In genomic region chr11:87212313-87212712, GRCm38 (mm10) we compare ENCODE assay signal across 23 mouse cellular contexts.
A peak's percentile ranks its signal among the peaks of the same experiment; 100 is the strongest.
DNase-seq lines count a peak whose midpoint lies in the region; ATAC-seq and TF ChIP-seq lines count a peak whose summit lies in the region.
"Had no signal": no experiment of that assay in that cellular context is flagged by ENCODE, and none has a peak within 500 bp of the region (broad histone marks: within the 10 kb centered on the region; RNA-seq: fewer than 3 reads in every experiment).

No protein-coding gene starts in this region.

- H3K36me3 ChIP-seq in thymus, adult 2 months (ENCODE audit: control insufficient read depth, insufficient read depth, low read length): peaks cover 6% of the 10 kb centered on the region
- no peaks in the 10 kb centered on the region for H3K36me3 ChIP-seq in splenic B cell, adult 2 months (ENCODE audit: control insufficient read depth, insufficient read depth, low read length, poor library complexity, severe bottlenecking)
- peaks cover 6% of the 10 kb centered on the region; the same call in 1 of the 2 replicates for H3K36me3 ChIP-seq in midbrain, postnatal 0 days (ENCODE audit: insufficient read depth, low read length)

- 19% methylated on average over 5 of the region's 5 CpGs for WGBS in thymus, adult 2 months
- WGBS in midbrain, postnatal 0 days: 88% methylated on average over 5 of the region's 5 CpGs

- no peaks in the 10 kb centered on the region; the same call in 1 of the 2 replicates for H3K4me1 ChIP-seq in thymus, adult 2 months (replicated peaks; ENCODE audit: control insufficient read depth, insufficient read depth, low read length)
- H3K4me1 ChIP-seq in midbrain, postnatal 0 days (ENCODE audit: insufficient read depth, low read length): no peaks in the 10 kb centered on the region
- H3K4me1 ChIP-seq: embryonic facial prominence, embryonic 15.5 days; hindbrain, embryonic 10.5 days had no signal

- no peak overlapping the region for H3K4me2 ChIP-seq in midbrain, postnatal 0 days (ENCODE audit: low read depth, low read length, poor library complexity, severe bottlenecking)
- H3K4me2 ChIP-seq: embryonic facial prominence, embryonic 15.5 days; midbrain, embryonic 11.5 days had no signal

- peak; percentile 6 for DNase-seq in CD4-positive, CD25-positive, alpha-beta regulatory T cell, adult 2 months (ENCODE audit: low read depth, low spot score)
- DNase-seq in thymus, adult 2 months: no peak
- no peak for DNase-seq in thymus, adult 18-20 months
- peak; percentile 65 for DNase-seq in splenic B cell, adult 2 months (ENCODE audit: low read depth, low spot score)
- DNase-seq in midbrain, postnatal 0 days (ENCODE audit: low spot score): no peak
- no peak for DNase-seq in ovary, postnatal 36 days (ENCODE audit: low spot score)
- DNase-seq: adrenal gland, postnatal 10 days; cerebellum, adult 11 months; cerebellum, postnatal 25 days; gastrocnemius, adult 2 months; heart, adult 18-20 months; kidney, adult 2 months; kidney, postnatal 14 days; layer of hippocampus, postnatal 36 days; lung, adult 2 months; right cerebral cortex, postnatal 14 days had no signal

- peak overlapping the region; percentile 54; the same call in 1 of the 2 replicates for H3K27ac ChIP-seq in thymus, adult 2 months (ENCODE audit: control insufficient read depth, insufficient read depth, low read length)
- H3K27ac ChIP-seq in midbrain, postnatal 0 days (ENCODE audit: low read depth, low read length): no peak overlapping the region
- H3K27ac ChIP-seq: embryonic facial prominence, embryonic 15.5 days; gastrocnemius, adult 2 months; hindbrain, embryonic 10.5 days; layer of hippocampus, adult 2 months had no signal

- ATAC-seq in CD4-positive, CD25-positive, alpha-beta regulatory T cell, adult 4 months: no peak
- ATAC-seq in hematopoietic stem cell, adult 5-6 weeks (replicated peaks in 1 of 2; ENCODE audit: insufficient read depth in 1 of 2, low FRiP score in 2 of 2, low TSS enrichment in 1 of 2, low read depth in 1 of 2, poor library complexity in 2 of 2, severe bottlenecking in 2 of 2): peak; percentile 29 to 46; a peak in 2 of 4 replicates
- no peak for ATAC-seq in midbrain, postnatal 0 days (ENCODE audit: low FRiP score)
- ATAC-seq: activated CD4-positive, CD25-positive, alpha-beta regulatory T cell, adult 4 months had no signal

- no peak for TF ChIP-seq POLR2A in thymus, adult 2 months (IDR thresholded peaks at IDR 0.05; ENCODE audit: control insufficient read depth, extremely low read depth, insufficient read depth, low read length, poor library complexity)

- H3K4me3 ChIP-seq in thymus, adult 2 months (ENCODE audit: control insufficient read depth, insufficient read depth, low read length): no peak overlapping the region
- H3K4me3 ChIP-seq in midbrain, postnatal 0 days (ENCODE audit: low read depth, low read length): no peak overlapping the region
- H3K4me3 ChIP-seq: embryonic facial prominence, embryonic 15.5 days; gastrocnemius, adult 2 months; hindbrain, embryonic 10.5 days; layer of hippocampus, adult 2 months had no signal

- TF ChIP-seq CTCF in thymus, adult 2 months (IDR thresholded peaks at IDR 0.05; ENCODE audit: borderline replicate concordance, control insufficient read depth, extremely low read depth, insufficient read depth, low read length, poor library complexity): no peak
- no peak for TF ChIP-seq CTCF in midbrain, postnatal 0 days (IDR thresholded peaks at IDR 0.05)

- H3K9ac ChIP-seq in midbrain, postnatal 0 days (replicated peaks; ENCODE audit: low read length, poor library complexity, severe bottlenecking): no peak overlapping the region
- H3K9ac ChIP-seq: embryonic facial prominence, embryonic 15.5 days had no signal

- H3K27me3 ChIP-seq in thymus, adult 2 months (ENCODE audit: control insufficient read depth, insufficient read depth, low read length): no peaks in the 10 kb centered on the region
- H3K27me3 ChIP-seq in splenic B cell, adult 2 months (ENCODE audit: control insufficient read depth, insufficient read depth, low read length, poor library complexity, severe bottlenecking): no peaks in the 10 kb centered on the region
- H3K27me3 ChIP-seq in midbrain, postnatal 0 days (ENCODE audit: insufficient read depth, low read length): no peaks in the 10 kb centered on the region
- H3K27me3 ChIP-seq: embryonic facial prominence, embryonic 15.5 days had no signal

- H3K9me3 ChIP-seq in midbrain, postnatal 0 days (ENCODE audit: low read length): no peaks in the 10 kb centered on the region
- H3K9me3 ChIP-seq: embryonic facial prominence, embryonic 15.5 days; hindbrain, embryonic 10.5 days had no signal

Comparison
In these comparisons a context has a peak if more than half of its experiments do, and no peak if none do; other contexts are left out.
1. DNase-seq: peak in CD4-positive, CD25-positive, alpha-beta regulatory T cell, adult 2 months (single experiment) and splenic B cell, adult 2 months (single experiment); none in thymus, adult 2 months (single experiment), thymus, adult 18-20 months (0 of 2), midbrain, postnatal 0 days (single experiment) and ovary, postnatal 36 days (single experiment).
2. ATAC-seq: peak in hematopoietic stem cell, adult 5-6 weeks (2 of 2); none in CD4-positive, CD25-positive, alpha-beta regulatory T cell, adult 4 months (single experiment) and midbrain, postnatal 0 days (single experiment).